Mouse (Mus musculus) megakaryocyte, embryonic 14.5 days (primary cell): ENCODE measurements at regions not wholly inside any gene's neighbourhood (a gene's known extent, or its start where the extent isn't known, plus 50 kb on each side); places are given as distances from the start of the nearest gene placed in this dataset.

Source experiments
- FLI1 ChIP-seq: IDR thresholded peaks from 2 replicates; pipeline ENCODE4 v1.6.1; 2012; ENCODE audit warnings: low read length, inconsistent platforms, mixed read lengths
- GATA1 ChIP-seq: IDR thresholded peaks from 3 replicates; pipeline ENCODE4 v1.6.1; 2012; ENCODE audit warnings: mixed read lengths, low read length, inconsistent platforms, borderline replicate concordance

- TF ChIP-seq GATA1 (no peak), FLI1 (no peak)
Observed at GRCm38 (mm10) chr7:117278388-117278961, 102.3 kb upstream of the Xylt1 start.
